Mouse (Mus musculus) layer of hippocampus, adult 2 months (tissue): ENCODE data around the gene Camkv. TPM values are rescaled to one million over a fixed set of nuclear protein-coding genes. Genes with fewer than 3 reads are reported as not detected.

Experiments
- DNase-seq, 2 experiments: peaks; one replicate each; pipeline ENCODE4 v3.0.0; 2022; ENCODE audit warnings: low spot score in 2 of 2
- H3K27ac ChIP-seq: fragments of 200-600 bp; 2 replicates; pipeline ENCODE4 v1.8.1; 2022
- H3K4me3 ChIP-seq: fragments of 200-600 bp; 2 replicates; pipeline ENCODE4 v1.8.1; 2022; ENCODE audit warnings: mild to moderate bottlenecking
- CTCF ChIP-seq: fragments of 200-600 bp; conservative IDR thresholded peaks from 2 replicates; pipeline ENCODE4 v1.8.1; 2022; ENCODE audit warnings: antibody characterized with exemption, mild to moderate bottlenecking, moderate library complexity
- total RNA-seq, 2 experiments: library from RNA; stranded (reverse); gene quantifications; 2 replicates each; pipeline ENCODE4 v1.2.3; 2021

Camkv gene
- total RNA-seq, 2 experiments from 2014 or later, result 532 to 547 TPM

GRCm38 (mm10) chr9:107906967-107907800 lies 28.3 kb upstream of the Camkv start:
- no peak overlapping the region for H3K27ac ChIP-seq
- peak overlapping the region; percentile 20; the same call in 1 of the 2 replicates for H3K4me3 ChIP-seq
- TF ChIP-seq CTCF, result no peak
- DNase-seq, result no peak

GRCm38 (mm10) chr9:107907801-107908120 lies 27.7 kb upstream of the Camkv start:
- no peak overlapping the region for H3K27ac ChIP-seq
- DNase-seq, result no peak
- no peak overlapping the region for H3K4me3 ChIP-seq
- TF ChIP-seq CTCF, result no peak

GRCm38 (mm10) chr9:107908410-107909158 lies 26.9 kb upstream of the Camkv start:
- no peak for DNase-seq
- H3K27ac ChIP-seq, result no peak overlapping the region
- no peak for TF ChIP-seq CTCF
- no peak overlapping the region for H3K4me3 ChIP-seq

GRCm38 (mm10) chr9:107910025-107910769 lies 25.3 kb upstream of the Camkv start:
- no peak for DNase-seq
- H3K27ac ChIP-seq, result no peak overlapping the region
- no peak for TF ChIP-seq CTCF
- H3K4me3 ChIP-seq, result no peak overlapping the region

DNA sequence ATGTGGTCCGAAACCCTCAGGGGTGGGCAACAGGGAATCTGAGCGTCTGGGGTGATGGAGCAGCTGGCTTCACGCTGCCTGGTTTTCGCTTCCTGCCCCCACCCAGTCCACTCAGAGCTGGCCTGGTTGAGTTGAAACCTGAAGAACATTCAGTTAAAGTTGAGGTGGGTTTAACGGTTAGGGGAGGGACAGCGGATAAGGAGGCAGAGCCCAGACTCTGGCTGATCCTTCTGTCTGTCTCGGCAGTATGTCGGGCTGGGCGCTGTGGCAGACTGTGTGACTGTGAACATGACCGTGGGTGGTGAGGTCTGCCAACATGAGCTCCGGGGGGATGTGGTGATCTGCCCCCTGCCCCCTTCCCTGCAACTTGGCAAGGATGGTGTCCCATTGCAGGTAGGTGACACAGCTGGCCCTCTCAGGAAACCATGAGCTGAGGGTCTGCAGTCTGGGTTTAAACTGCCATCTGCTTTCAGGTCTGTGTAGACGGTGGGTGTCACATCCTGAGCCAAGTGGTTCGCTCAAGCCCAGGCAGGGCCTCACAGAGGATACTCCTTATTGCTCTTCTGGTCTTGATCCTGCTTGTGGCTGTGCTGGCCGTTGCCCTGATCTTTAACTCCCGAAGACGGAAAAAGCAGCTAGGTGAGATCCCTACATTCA lies 20.6 kb upstream of the Camkv start:
- H3K27ac ChIP-seq, result no peak overlapping the region
- DNase-seq, result no peak
- no peak overlapping the region for H3K4me3 ChIP-seq
- TF ChIP-seq CTCF, result no peak

DNA sequence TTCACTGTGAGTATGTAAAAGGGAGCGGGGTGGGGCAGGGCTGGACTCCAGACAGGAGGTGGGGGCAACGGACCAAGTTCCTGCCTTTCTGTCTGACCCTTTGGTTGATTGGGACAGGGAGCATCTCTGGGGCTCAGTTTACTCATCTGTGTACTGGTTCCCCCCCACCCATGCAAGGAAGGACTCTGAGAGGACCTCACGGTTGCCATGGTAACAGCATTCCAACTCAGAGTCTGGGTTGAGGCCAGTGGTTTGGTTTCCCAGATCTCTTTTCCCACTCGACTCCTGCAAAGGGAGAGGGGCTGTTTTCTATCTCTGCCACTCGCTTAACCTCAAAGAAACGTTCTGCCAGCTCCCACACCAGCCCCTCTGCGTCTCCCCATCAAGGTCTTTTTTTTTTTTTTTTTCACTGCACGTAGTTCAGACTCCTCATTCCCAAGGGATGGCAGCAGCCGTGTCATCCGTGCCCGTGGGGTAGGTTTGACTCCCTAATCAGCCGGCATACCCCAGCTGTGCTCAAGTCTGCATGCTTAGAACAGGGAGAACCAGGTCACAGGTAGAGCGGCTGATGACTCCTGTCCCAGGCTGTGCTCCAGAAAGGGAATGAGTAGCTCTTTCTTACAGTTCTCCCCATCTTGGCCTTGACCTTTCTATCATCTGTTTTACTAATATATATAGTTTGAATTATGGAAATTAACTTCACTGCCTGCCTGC lies 17.4 kb upstream of the Camkv start:
- DNase-seq, result peak in 1 of 2 experiments; percentile 42
- no peak for TF ChIP-seq CTCF
- H3K27ac ChIP-seq, result peak overlapping the region; percentile 51
- no peak overlapping the region for H3K4me3 ChIP-seq

GRCm38 (mm10) chr9:107918884-107919283 lies 16.6 kb upstream of the Camkv start:
- no peak for TF ChIP-seq CTCF
- DNase-seq, result no peak

GRCm38 (mm10) chr9:107919441-107919840 lies 16.0 kb upstream of the Camkv start:
- no peak for DNase-seq
- Histone ChIP-seq H3K4me3 (no peak overlapping the region), H3K27ac (no peak overlapping the region)
- TF ChIP-seq CTCF, result no peak

More at GRCm38 (mm10) chr9:107918884-107919283, 16.6 kb upstream of the Camkv start:
- no peak overlapping the region for H3K4me3 ChIP-seq
- H3K27ac ChIP-seq, result peak overlapping the region; percentile 51; the same call in 1 of the 2 replicates

- TF ChIP-seq CTCF, result peak; percentile 69
- no peak overlapping the region for H3K27ac ChIP-seq
Measured at GRCm38 (mm10) chr9:107923021-107923420, 12.5 kb upstream of the Camkv start.

DNA sequence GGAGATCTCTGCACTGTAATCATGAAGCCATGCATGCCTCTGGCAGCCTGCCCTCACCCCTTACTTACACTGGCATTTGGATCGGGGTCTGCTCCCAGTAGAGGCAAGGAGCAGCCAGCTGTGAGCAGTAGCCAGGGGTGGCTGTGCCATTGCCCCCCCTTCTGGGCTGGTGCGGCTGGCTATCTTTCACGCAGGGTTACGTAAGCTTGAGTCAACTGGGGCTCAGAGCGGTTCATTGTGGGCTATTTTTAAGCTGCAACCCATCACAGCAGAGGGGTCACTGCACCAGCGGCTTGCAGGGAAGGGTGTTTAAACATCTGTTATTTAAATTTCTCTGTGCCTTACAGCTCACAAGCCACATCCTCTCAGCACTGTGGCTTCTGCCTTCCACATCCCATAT lies 11.5 kb upstream of the Camkv start:
- no peak overlapping the region for H3K4me3 ChIP-seq
- no peak overlapping the region for H3K27ac ChIP-seq
- no peak for DNase-seq
- no peak for TF ChIP-seq CTCF

More at GRCm38 (mm10) chr9:107923021-107923420, 12.5 kb upstream of the Camkv start:
- H3K4me3 ChIP-seq, result no peak overlapping the region
- no peak for DNase-seq

- H3K27ac ChIP-seq, result no peak overlapping the region
- H3K4me3 ChIP-seq, result no peak overlapping the region
- no peak for DNase-seq
- no peak for TF ChIP-seq CTCF
Measured at GRCm38 (mm10) chr9:107925251-107925650, 10.2 kb upstream of the Camkv start.

GRCm38 (mm10) chr9:107926920-107927420 lies 8.5 kb upstream of the Camkv start:
- TF ChIP-seq CTCF, result no peak; the same call in 1 of the 2 replicates
- Histone ChIP-seq H3K27ac (peak overlapping the region; percentile 77), H3K4me3 (no peak overlapping the region)
- DNase-seq, result no peak
